Mouse (Mus musculus) embryonic fibroblast, embryonic 13.5 days (primary cell): ENCODE measurements around the gene Rhpn2.

Experiments used
- CTCF ChIP-seq: IDR thresholded peaks from 2 replicates; pipeline ENCODE4 v1.5.1; 2011; ENCODE audit warnings: mild to moderate bottlenecking, control low read depth, low read length, moderate library complexity, borderline replicate concordance; ENCODE audit not compliant: insufficient read depth
- POLR2A ChIP-seq: IDR thresholded peaks from 2 replicates; pipeline ENCODE4 v1.6.1; 2011; ENCODE audit warnings: low read depth, mild to moderate bottlenecking, control low read depth, low read length, moderate library complexity

GRCm38 (mm10) chr7:35423071-35423470 lies 89.1 kb downstream of the Rhpn2 start:
- TF ChIP-seq POLR2A: no peak
- no peak for TF ChIP-seq CTCF
